Mouse (Mus musculus) brown adipose tissue, adult 24 weeks (tissue): ENCODE data around the gene Zbtb8os. TPM values are rescaled to one million over a fixed set of nuclear protein-coding genes. Genes with fewer than 3 reads are reported as not detected.
A peak's percentile ranks its signal among the peaks of the same experiment; 100 is the strongest.

ENCODE experiments used
- H3K27ac ChIP-seq: fragments of 200-500 bp; replicated peaks from 2 replicates; pipeline ENCODE4 v1.5.1; 2012; ENCODE audit warnings: low read depth, mild to moderate bottlenecking, low read length
- H3K4me1 ChIP-seq: fragments of 200-500 bp; 2 replicates; pipeline ENCODE4 v1.6.1; 2012; ENCODE audit warnings: low read length, mixed read lengths; ENCODE audit not compliant: control insufficient read depth, insufficient read depth, insufficient read length
- H3K4me3 ChIP-seq: fragments of 200-500 bp; 2 replicates; pipeline ENCODE4 v1.5.1; 2012; ENCODE audit warnings: low read depth, mild to moderate bottlenecking, low read length, moderate library complexity; ENCODE audit not compliant: insufficient read depth
- polyA plus RNA-seq: library from polyadenylated mRNA; stranded (reverse); fragments of >200 nt; gene quantifications from 2 replicates; pipeline ENCODE4 v1.2.4, GENCODE M21; 2012; ENCODE audit not compliant: missing spikeins, insufficient read depth, insufficient read length

Gene Zbtb8os
- polyA plus RNA-seq, 1 experiment = 127 TPM

DNA sequence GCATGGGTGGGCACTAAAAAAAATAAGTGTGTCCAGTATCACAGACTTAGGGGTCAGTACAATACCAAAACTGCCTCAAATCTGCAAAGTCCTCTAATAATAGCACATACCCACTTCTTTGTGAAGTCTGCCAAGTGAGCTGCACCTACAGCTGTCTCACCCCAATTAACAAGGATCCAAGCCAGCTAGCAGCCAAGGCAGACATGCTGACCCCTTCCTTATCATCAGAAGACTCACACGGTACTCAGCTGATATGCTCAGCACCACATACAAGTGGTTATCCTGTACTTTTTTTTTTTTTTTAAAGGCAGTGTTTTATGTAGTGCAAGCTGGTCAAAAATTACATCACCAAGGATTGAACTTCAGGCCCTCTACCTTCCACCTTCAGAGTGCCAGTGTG is 31.2 kb upstream of the Zbtb8os start:
- H3K4me3 ChIP-seq = no peak overlapping the region
- no peak overlapping the region for H3K27ac ChIP-seq

DNA sequence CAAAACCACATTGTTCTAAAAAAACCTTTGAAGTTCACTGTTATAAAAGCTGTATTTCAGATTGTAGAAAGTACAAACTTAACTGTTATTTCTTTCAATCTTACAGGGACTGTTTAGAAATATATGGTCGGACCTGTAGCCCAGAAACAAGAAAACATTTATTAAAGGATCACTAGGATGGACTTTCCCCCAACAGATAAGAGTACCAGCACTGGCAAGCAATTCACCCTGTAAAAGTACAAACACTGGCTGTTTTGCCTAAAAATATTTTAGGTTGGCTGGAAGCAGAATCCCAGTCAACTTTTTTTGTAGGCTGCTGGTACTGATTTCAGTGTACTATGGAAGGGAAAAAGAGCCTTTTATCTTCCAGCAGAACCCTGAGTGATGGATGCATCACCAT is 27.6 kb upstream of the Zbtb8os start:
- no peak overlapping the region for H3K4me3 ChIP-seq
- no peak overlapping the region for H3K27ac ChIP-seq
- H3K4me1 ChIP-seq = peaks cover 2% of the 10 kb centered on the region; the same call in 1 of the 2 replicates

More for the DNA sequence above, 31.2 kb upstream of the Zbtb8os start:
- peaks cover 2% of the 10 kb centered on the region; the same call in 1 of the 2 replicates for H3K4me1 ChIP-seq

- Histone ChIP-seq H3K27ac (no peak overlapping the region), H3K4me3 (no peak overlapping the region), H3K4me1 (no peaks in the 10 kb centered on the region)
Measured at GRCm38 (mm10) chr4:129313886-129314285, 21.6 kb upstream of the Zbtb8os start.

GRCm38 (mm10) chr4:129320876-129321275 is 14.6 kb upstream of the Zbtb8os start:
- H3K27ac ChIP-seq = no peak overlapping the region
- no peak overlapping the region for H3K4me3 ChIP-seq
- no peaks in the 10 kb centered on the region for H3K4me1 ChIP-seq

- H3K4me3 ChIP-seq = no peak overlapping the region
- H3K27ac ChIP-seq = no peak overlapping the region
- no peaks in the 10 kb centered on the region for H3K4me1 ChIP-seq
Measured at GRCm38 (mm10) chr4:129322042-129322441, 13.5 kb upstream of the Zbtb8os start.

GRCm38 (mm10) chr4:129323491-129323890 is 12.0 kb upstream of the Zbtb8os start:
- no peaks in the 10 kb centered on the region for H3K4me1 ChIP-seq
- no peak overlapping the region for H3K4me3 ChIP-seq
- no peak overlapping the region for H3K27ac ChIP-seq

DNA sequence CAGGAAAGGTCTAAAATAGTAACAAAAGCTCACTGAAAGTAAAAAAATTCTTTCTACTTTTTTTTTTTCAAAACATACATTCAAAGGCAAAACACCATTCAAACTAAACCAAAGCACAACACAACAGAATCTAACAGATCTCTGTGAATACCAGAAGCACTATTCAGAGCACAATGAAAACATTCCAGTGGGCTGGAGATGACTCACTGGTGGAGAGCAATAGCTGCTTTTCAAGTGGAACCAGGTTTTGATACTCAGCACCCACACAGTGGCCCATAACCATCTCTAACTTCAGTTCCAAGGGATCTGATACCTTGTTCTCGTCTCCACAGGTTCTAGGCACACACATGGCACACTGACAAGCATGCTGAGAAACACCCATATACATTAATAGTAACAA is 10.7 kb upstream of the Zbtb8os start:
- no peaks in the 10 kb centered on the region for H3K4me1 ChIP-seq
- H3K4me3 ChIP-seq = no peak overlapping the region
- H3K27ac ChIP-seq = no peak overlapping the region

GRCm38 (mm10) chr4:129326191-129326590 is 9.3 kb upstream of the Zbtb8os start:
- Histone ChIP-seq H3K4me1 (no peaks in the 10 kb centered on the region), H3K27ac (no peak overlapping the region)

DNA sequence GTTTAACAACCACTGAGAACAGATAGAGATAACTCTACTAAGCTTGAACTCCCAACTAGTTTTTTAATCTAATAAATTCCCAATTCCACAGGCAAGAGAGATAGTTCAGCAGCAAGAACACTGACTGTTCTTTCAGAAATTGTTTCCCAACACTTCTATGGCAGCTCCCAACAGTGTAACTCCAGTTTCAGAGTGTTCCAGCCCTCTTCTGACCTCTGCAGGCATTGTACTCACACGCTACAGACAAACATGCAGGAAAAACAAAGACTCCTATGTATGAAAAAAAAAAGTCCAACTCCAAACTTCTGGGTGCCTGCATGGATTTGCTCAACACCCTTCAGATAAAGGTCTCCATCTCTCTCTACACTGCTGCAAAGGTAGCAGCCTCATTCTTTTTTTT is 2.6 kb upstream of the Zbtb8os start:
- no peak overlapping the region for H3K27ac ChIP-seq
- no peak overlapping the region for H3K4me3 ChIP-seq
- 0 out of 2 replicates have a peak, but pooled peaks cover 3% of the 10 kb centered on the region for H3K4me1 ChIP-seq

More at GRCm38 (mm10) chr4:129326191-129326590, 9.3 kb upstream of the Zbtb8os start:
- H3K4me3 ChIP-seq = no peak overlapping the region

GRCm38 (mm10) chr4:129334677-129335215 is 749 bp upstream of the Zbtb8os start:
- Histone ChIP-seq H3K27ac (peak overlapping the region; percentile 82), H3K4me1 (0 out of 2 replicates have a peak, but pooled peaks cover 3% of the 10 kb centered on the region), H3K4me3 (peak overlapping the region; percentile 97)

- 0 out of 2 replicates have a peak, but pooled peaks cover 3% of the 10 kb centered on the region for H3K4me1 ChIP-seq
- peak overlapping the region; percentile 74 for H3K4me3 ChIP-seq
- peak overlapping the region; percentile 36 for H3K27ac ChIP-seq
Measured at GRCm38 (mm10) chr4:129336291-129336690, 796 bp downstream of the Zbtb8os start.

GRCm38 (mm10) chr4:129339743-129340142 is 4.2 kb downstream of the Zbtb8os start:
- Histone ChIP-seq H3K27ac (no peak overlapping the region), H3K4me1 (no peaks in the 10 kb centered on the region), H3K4me3 (no peak overlapping the region)

DNA sequence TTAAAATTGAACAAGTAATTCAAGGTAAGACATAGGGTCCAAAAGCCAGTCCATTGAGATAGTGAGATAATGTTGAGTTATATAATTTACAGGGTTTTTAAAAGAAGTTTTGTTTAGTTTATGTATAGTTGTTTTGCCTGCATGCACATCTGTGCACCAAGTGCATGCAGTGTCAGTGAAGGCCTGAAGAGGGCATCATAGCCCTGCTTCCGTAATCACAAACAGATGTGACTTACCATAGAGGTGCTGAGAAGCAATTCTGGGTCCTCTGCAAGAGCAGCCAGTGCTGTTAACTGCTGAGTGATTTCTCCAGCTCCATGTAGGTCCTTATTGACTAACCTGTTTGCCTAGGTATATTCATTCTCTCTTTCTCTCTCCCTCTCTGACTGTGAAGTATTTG is 6.4 kb downstream of the Zbtb8os start:
- Histone ChIP-seq H3K27ac (no peak overlapping the region), H3K4me3 (no peak overlapping the region), H3K4me1 (no peaks in the 10 kb centered on the region)

- no peak overlapping the region for H3K4me3 ChIP-seq
- no peak overlapping the region for H3K27ac ChIP-seq
- H3K4me1 ChIP-seq = no peaks in the 10 kb centered on the region
Measured at GRCm38 (mm10) chr4:129342705-129343104, 7.2 kb downstream of the Zbtb8os start.

DNA sequence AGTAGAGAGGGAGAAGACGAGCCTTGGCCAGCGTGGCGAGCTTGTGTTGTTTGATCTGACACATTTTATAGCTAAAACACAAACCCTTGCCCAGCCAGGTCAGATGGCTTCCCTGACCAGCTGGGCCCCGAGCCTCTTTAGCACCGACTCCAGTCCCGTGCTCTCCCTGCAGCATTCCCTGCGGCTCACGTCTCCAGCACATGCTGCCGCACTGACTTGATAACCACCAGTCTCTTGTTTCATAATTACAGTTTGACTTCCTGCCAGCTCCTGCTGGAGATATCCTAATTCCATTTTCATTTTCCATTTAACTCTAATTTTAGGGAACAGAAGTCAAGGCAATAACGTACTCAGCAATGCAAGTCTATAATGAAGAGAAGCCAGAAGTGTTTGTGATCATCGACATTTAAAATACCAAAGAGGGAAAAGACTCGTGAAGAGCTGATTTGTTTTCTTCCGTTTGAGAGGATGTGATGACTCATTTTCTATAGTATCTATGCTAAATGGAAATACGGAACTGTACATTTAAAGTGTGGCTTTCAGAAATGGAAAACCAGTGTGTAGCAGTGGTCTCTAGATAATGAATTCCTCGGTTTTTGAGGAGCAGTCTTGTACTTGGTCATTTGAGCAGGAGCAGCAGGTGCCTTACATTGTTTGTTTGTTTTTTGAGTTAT is 11.1 kb downstream of the Zbtb8os start:
- no peak overlapping the region for H3K27ac ChIP-seq
- H3K4me3 ChIP-seq = no peak overlapping the region
- H3K4me1 ChIP-seq = no peaks in the 10 kb centered on the region

DNA sequence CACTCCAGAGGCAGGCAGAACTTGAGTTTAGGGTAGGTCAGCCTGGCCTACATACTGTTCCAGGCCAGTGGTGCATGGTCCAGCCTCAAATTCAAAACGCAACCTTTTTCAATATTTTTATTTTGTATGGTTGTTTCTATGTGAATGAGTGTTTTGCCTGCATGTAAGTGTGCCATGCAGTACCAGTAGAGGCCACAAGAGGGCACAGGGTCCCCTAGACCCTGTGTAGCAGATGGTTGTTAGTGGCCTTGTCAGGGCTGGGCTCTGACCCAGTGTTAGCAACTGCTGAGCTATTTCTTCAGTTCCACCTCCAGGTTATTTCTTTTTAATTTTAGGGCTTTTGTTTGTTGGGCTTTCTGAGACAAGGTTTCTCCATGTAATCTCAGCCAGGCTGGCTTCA is 15.1 kb downstream of the Zbtb8os start:
- Histone ChIP-seq H3K4me1 (no peaks in the 10 kb centered on the region), H3K27ac (no peak overlapping the region), H3K4me3 (no peak overlapping the region)
